Mouse (Mus musculus) layer of hippocampus, adult 9-10 months (tissue): ENCODE measurements around the gene Btbd9.

ENCODE experiments used
- DNase-seq: peaks from one replicate; pipeline ENCODE4 v3.0.0; 2022; ENCODE audit warnings: low spot score

Btbd9 gene

GRCm38 (mm10) chr17:30452363-30452762 is 123.9 kb downstream of the Btbd9 start:
- DNase-seq = no peak

- no peak for DNase-seq
Measured at GRCm38 (mm10) chr17:30448562-30448961, 127.7 kb downstream of the Btbd9 start.

- DNase-seq = no peak
Measured at GRCm38 (mm10) chr17:30445805-30446441, 130.4 kb downstream of the Btbd9 start.

- no peak for DNase-seq
Measured at GRCm38 (mm10) chr17:30439702-30440101, 136.6 kb downstream of the Btbd9 start.

GRCm38 (mm10) chr17:30438786-30439185 is 137.5 kb downstream of the Btbd9 start:
- DNase-seq = no peak

GRCm38 (mm10) chr17:30436021-30436461 is 140.2 kb downstream of the Btbd9 start:
- peak; percentile 75 for DNase-seq

- DNase-seq = no peak
Measured at GRCm38 (mm10) chr17:30435478-30435877, 140.8 kb downstream of the Btbd9 start.

GRCm38 (mm10) chr17:30432094-30432493 is 144.2 kb downstream of the Btbd9 start:
- DNase-seq = no peak

- DNase-seq = peak; percentile 29
Measured at GRCm38 (mm10) chr17:30430961-30431640, 145.2 kb downstream of the Btbd9 start.

- no peak for DNase-seq
Measured at GRCm38 (mm10) chr17:30428661-30429060, 147.6 kb downstream of the Btbd9 start.

- DNase-seq = no peak
Measured at GRCm38 (mm10) chr17:30423256-30423852, 152.9 kb downstream of the Btbd9 start.

- DNase-seq = no peak
Measured at GRCm38 (mm10) chr17:30422278-30422677, 154.0 kb downstream of the Btbd9 start.

GRCm38 (mm10) chr17:30421256-30421655 is 155.0 kb downstream of the Btbd9 start:
- DNase-seq = no peak

- DNase-seq = no peak
Measured at GRCm38 (mm10) chr17:30419494-30419893, 156.8 kb downstream of the Btbd9 start.

- no peak for DNase-seq
Measured at GRCm38 (mm10) chr17:30418510-30418909, 157.8 kb downstream of the Btbd9 start.

- DNase-seq = no peak
Measured at GRCm38 (mm10) chr17:30417106-30417505, 159.2 kb downstream of the Btbd9 start.

- DNase-seq = no peak
Measured at GRCm38 (mm10) chr17:30415693-30416092, 160.6 kb downstream of the Btbd9 start.

GRCm38 (mm10) chr17:30412991-30413390 is 163.3 kb downstream of the Btbd9 start:
- no peak for DNase-seq

- no peak for DNase-seq
Measured at GRCm38 (mm10) chr17:30406002-30406401, 170.3 kb downstream of the Btbd9 start.

GRCm38 (mm10) chr17:30402871-30403270 is 173.4 kb downstream of the Btbd9 start:
- DNase-seq = no peak

- DNase-seq = no peak
Measured at GRCm38 (mm10) chr17:30395261-30395660, 181.0 kb downstream of the Btbd9 start.

GRCm38 (mm10) chr17:30392031-30392430 is 184.3 kb downstream of the Btbd9 start:
- DNase-seq = no peak

- DNase-seq = peak; percentile 54
Measured at GRCm38 (mm10) chr17:30391220-30391619, 185.1 kb downstream of the Btbd9 start.
